Mouse (Mus musculus): ENCODE data around the gene 1110012L19Rik.

DNA sequence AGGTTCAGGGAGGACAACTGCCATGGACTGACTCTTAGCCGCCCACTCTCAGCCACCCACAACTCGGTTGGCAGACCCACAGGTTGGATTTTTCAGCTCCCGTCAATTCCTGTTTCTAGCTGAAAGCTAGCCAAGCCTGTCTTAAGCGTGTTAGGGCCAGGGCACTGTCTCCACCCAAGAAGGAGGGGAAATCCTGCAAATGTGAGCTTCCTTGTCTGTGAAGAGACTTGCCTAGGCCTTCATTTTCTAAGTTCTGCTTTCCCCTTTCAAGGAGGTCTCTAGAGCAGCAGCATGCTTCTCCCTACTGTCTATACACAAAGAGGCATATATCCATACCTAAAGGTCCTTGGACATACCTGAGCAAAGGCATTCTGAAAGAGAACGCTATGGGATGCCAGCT, 22.2 kb upstream of the 1110012L19Rik start:
- no peak for TF ChIP-seq CTCF (IDR thresholded peaks at IDR 0.05; ENCODE audit: borderline replicate concordance, insufficient read depth, low read length)
- no peak for TF ChIP-seq POLR2A (IDR thresholded peaks at IDR 0.05; ENCODE audit: low read depth, low read length)
